Mouse (Mus musculus) ovary, postnatal 36 days (tissue): ENCODE measurements around the gene Klhdc1.

ENCODE experiments used
- DNase-seq: peaks from one replicate; pipeline ENCODE4 v3.0.0; 2022; ENCODE audit warnings: low spot score, mixed read lengths

Klhdc1 gene

DNA sequence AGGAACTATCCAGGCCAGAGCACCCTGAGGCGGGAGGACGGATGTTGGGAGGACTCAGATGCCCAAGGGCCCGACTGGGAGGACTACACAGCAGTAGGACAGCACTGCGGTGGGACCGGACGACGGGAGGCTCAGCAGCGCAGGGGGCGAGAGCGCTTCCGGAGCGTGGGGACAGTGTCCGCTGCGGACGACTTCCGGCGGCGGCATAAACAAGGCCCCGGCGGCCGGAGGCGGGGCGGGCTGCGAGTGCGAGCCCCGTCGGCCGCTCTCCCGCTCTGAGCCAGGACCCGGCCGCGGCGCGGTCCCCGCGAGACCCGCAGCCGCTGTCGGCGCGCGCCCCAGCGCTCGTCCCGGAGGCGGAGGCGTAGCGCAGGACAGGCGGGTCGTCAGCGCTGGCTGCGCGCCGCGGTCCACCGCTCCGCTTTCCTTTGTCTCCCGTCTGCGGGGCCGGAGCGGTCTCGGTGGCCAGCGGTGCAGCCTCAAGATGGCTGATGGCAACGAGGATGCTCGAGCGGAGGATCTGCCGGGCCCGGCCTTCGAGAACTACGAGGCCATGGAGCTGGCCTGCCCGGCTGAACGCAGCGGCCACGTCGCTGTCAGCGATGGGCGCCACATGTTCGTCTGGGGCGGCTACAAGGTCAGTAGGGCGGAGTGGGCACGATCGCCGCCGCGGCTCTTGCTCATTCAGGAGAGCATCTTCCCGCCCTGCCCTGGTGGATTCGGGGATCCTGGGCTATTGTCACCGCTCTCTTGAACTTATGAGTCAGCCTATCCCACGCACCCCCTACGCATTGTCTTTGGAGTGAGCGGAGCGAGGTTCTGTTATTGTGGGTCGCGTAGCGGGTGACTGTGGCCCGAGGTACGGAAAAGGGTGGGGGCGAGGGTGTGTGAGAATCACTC lies 55.8 kb downstream of the Klhdc1 start, which contains the start of gene Klhdc2:
Klhdc2 (plus strand) TSS at position 171 of the 900 bp plus-strand sequence.
- peak; percentile 88 for DNase-seq

DNA sequence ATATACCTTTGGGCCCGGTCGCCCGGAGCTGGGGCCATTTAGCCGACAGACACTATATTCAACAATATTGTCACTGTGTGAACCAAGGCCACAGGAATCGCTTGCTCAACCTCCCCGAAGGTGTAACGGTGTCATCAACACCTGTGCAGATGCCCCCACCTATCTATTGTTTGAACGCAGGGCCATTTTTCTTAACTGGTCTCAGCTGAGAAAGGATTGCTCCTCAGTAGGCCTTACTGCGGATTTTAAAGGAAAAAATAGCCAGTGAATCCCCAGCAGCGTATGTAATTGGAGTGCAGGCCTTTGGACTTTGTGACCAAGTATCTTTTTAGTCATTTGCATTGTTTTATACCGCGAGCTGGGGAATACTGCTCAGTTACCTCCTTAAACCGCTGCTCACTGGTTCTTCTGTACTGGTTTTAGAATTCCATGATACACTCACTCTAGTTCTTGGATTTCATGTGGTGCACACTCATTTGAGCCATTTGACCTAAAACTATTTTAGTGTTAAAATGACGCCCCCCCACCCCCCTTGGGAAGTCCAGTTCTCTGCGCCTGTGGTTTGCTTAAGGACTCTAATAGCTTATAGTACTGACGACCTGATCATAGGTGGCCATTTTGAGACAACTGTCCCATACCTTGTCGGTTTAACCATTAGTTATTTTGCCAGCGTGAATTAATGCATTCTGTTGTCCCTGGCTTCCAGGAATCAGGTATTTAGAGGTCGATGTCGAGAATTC lies 56.6 kb downstream of the Klhdc1 start:
- DNase-seq, result no peak

DNA sequence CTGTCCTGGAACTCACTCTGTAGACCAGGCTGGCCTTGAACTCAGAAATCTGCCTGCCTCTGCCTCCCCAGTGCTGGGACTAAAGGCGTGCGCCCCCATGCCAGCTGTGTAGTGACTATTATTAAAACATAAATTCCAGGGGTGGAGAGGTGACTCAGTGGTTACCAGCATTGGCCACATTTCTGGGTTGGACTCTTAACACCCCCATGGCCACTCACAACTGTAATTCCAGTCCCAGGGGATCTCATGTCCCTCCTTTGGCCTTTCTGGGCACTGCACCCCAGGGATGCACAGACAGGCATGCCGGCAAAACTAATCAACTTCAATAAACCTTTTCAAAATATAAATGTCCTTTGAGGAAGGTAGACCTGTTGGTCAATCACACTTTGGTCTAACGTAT lies 57.3 kb downstream of the Klhdc1 start:
- no peak for DNase-seq

DNA sequence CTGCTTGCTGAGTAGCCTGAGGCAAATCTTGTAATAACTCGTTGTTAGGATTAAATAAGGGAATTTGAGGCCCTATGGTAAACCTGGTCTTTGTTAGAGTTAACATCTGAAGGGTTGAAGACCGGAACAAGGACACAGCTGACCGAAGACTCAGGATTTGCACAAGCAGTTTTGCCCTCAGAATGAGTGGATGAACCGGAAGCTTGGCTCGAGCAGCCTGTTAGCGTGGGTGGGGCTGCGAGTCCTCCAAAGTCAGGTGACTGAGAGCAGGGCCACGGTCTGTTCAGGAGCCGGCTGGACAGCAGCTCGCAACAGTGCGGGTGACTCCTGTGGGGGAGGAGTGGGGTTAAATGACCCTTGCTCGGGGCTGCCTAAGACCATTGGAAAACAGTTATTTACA lies 58.3 kb downstream of the Klhdc1 start:
- peak; percentile 43 for DNase-seq

DNA sequence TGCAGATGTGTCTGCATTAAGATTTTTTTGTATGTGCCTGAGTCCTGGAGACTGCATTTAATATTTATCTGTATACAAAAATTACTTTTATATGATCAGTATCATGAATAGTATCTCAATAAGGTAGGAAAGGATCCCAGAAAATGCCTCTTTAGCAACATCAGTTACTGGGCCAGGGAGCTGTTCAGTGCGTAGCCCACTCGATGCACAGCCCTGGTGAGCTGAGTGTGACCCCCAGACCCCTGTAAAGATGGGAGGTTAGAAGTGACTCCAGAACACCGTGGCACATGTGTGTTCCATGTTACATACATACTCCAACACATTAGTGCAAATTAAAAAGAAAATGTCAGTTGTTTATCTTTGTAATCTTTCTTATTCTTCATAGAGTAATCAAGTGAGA lies 58.9 kb downstream of the Klhdc1 start:
- no peak for DNase-seq

DNA sequence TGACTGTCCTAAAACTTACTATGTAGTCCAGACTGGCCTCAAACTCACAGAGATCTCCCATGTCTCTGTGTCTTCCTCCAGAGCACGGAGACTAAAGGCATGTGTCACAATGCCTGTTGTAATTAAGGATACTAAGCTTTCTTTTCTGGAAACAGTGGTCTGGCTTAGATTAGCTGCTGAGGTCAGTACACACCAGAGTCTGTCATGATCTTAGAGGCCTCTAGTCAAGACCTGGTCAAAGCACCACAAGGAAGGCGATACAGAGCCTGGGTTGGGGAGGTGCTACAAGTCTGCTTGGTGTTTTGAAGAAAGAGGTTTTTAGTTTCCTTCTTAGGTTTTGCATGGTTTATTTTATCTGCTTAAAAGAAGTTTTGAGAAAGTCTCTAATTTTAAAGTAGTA lies 59.4 kb downstream of the Klhdc1 start:
- no peak for DNase-seq

DNA sequence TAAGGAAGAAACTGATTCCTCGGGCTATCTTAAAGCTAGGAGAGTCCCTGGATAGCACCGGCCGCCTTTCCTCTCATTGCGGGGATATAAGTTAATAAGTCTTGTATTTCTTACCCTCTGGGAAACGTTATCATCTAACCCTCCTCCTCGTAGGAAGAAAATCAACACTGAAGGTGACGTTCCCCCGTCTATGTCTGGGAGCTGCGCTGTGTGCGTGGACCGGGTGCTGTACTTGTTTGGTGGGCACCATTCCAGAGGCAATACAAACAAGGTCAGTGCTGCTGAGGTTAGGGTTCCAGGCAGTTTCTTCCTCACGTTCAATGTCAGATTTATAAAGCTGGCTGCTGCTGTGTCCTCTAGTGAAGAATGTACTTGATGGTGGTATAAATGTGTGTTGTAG lies 61.2 kb downstream of the Klhdc1 start:
- no peak for DNase-seq

DNA sequence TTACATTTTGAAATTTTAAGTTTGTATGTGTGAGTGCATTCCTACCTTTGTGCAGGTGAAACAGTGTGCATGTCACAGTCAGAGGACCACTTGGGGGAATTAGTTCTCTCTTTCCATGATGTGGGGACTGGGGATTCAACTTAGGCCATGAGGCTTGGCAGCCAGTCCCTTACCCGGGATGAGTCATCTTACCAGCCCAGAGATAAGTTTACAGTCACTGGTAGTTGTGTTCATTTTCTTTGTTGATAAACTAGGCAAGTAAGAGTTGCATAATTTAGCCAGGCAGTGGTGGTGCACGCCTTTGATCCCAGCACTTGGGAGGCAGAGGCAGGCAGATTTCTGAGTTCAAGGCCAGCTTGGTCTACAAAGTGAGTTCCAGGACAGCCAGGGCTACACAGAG lies 63.1 kb downstream of the Klhdc1 start:
- no peak for DNase-seq

DNA sequence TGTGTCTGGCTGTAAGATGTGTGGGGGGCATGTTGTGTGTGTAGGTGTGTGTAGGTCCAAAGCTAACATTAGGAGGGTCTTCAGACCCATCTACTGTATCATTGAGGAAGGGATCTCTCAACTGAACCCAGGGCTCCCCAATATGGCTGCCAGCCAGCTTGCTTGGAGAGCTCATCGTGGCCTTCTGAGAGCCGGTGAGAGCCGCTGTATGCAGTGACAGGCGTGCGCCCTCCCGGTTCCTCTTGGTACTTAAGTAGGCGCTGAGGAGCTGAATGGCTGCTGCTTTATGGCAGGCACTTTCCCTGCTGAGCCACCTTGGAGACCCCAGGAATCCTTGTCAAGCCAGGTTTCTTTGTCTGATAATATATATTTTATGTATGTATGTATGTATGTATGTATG lies 65.4 kb downstream of the Klhdc1 start:
- DNase-seq, result no peak

DNA sequence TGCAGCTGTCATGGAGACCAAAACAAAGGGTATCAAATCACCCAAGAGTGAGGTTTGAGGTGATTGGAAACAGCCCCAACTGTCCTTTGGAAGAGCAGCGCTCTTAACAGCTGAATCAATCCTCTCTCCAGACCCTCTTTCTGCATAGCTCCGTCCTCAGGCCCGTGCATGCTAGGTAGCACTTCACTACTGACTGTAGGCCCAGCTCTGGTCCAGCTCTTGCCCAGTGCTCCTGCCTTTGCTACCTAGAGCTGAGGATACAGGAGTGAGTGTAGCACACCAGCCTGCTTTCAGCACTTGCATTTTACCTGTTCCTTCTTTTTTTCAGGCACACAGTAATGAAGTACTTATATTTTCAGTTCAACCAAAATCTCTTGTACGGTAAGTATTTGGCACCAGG lies 68.7 kb downstream of the Klhdc1 start:
- DNase-seq, result no peak

DNA sequence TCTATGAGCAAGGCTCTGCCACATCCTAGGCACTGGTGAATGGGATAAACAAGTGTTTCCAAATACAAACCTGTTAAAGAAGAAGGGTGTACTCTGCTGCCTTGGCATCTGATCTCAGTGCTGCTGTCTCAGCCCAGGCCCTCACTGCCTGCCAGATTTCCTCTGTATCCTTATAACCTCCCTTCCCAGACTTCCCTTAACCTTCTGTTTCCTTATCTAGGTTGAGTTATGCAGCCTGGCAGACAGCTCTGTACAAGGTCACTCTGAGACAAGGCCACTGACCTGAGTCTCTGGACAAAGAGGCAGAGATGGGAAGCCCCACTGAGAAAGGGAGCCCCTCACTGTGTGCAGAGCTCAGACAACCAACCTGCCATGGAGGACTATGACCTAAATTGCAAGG lies 77.5 kb downstream of the Klhdc1 start:
- no peak for DNase-seq

DNA sequence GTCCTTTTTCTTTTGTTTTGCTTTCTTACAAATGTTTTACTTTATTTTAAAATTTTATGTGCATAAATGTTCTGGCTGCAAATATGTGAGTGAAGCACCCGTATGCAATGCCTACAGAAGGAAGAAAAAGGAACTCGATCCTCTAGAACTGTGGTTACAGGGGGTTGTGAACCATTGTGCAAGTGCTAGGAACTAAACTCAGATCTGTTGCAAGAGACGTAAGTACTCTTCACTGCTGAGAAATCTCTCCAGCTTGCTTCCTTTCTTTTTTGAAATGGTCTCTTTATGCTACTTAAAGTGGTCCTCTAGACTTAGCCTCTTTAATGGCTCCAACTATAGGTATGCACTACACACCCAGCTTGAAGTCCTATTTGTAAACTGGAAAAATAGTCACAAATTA lies 90.2 kb downstream of the Klhdc1 start:
- DNase-seq, result no peak

DNA sequence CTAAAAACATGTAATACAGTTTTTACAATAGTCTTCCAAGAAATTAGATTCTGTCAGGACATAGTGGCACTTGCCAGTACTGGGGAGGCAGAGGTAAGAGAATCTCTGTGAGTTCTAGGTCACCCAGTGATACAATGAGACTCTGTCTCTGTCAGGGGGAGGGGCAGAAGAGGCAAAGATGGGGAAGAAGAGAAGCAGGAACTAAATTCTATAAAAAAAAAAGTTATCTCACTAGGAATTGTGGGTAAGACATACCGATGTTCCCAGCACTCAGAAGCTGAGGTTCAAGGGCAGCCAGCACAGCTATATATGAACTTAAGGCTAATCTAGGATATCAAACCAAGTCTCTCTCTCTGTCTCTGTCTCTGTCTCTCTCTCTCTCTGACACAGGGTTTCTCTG lies 91.2 kb downstream of the Klhdc1 start:
- DNase-seq, result no peak

DNA sequence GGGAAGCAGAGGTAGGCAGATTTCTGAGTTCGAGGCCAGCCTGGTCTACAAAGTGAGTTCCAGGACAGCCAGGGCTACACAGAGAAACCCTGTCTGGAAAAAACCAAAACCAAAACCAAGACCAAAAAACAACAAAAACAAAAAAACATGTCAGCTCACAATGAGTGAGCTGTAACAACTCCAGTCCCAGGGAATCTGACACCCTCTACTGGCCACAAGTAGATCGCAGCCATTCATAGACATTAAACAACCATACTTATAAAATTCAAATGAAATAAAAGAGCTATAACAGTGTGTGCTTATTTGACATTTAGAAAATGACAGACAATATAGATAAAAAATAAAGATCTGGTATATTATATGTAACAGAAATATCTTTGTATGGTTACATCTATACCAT lies 92.6 kb downstream of the Klhdc1 start:
- no peak for DNase-seq
